Mouse (Mus musculus) stomach, postnatal 0 days (tissue): ENCODE measurements around the gene Sox30. TPM values are rescaled to one million over a fixed set of nuclear protein-coding genes. Genes with fewer than 3 reads are reported as not detected.
A peak's percentile ranks its signal among the peaks of the same experiment; 100 is the strongest.

Experiments used
- ATAC-seq: fragments of 200-750 bp; cut with Nextera tagmentation; 2 replicates; pipeline ENCODE4 v1.8.0; 2017; ENCODE audit not compliant: low FRiP score, low TSS enrichment
- DNase-seq: peaks from one replicate; pipeline ENCODE4 v3.0.0-alpha.2; 2016; ENCODE audit warnings: low spot score
- H3K27ac ChIP-seq: fragments of 300-500 bp; sonication (generic); replicated peaks from 2 replicates; pipeline ENCODE4 v1.5.1; 2014; ENCODE audit warnings: mild to moderate bottlenecking, control low read depth
- H3K27me3 ChIP-seq: fragments of 300-500 bp; sonication (generic); 2 replicates; pipeline ENCODE4 v1.6.1; 2014; ENCODE audit warnings: low read length; ENCODE audit not compliant: control insufficient read depth, insufficient read depth
- H3K36me3 ChIP-seq: fragments of 300-500 bp; sonication (generic); 2 replicates; pipeline ENCODE4 v1.6.1; 2014; ENCODE audit warnings: low read length, mixed read lengths; ENCODE audit not compliant: control insufficient read depth, insufficient read depth
- H3K4me1 ChIP-seq: fragments of 300-500 bp; sonication (generic); replicated peaks from 2 replicates; pipeline ENCODE4 v1.6.1; 2014; ENCODE audit warnings: antibody characterized with exemption; ENCODE audit not compliant: control insufficient read depth, insufficient read depth
- H3K4me2 ChIP-seq: fragments of 300-500 bp; sonication (generic); replicated peaks from 2 replicates; pipeline ENCODE4 v1.6.1; 2014; ENCODE audit warnings: low read depth, mild to moderate bottlenecking, control low read depth, moderate library complexity
- H3K4me3 ChIP-seq: fragments of 300-500 bp; sonication (generic); 2 replicates; pipeline ENCODE4 v1.5.1; 2014; ENCODE audit warnings: low read depth, low read length, control low read depth
- H3K9ac ChIP-seq: fragments of 300-500 bp; sonication (generic); 2 replicates; pipeline ENCODE4 v1.6.1; 2014; ENCODE audit warnings: mild to moderate bottlenecking, low read length, control low read depth, mixed read lengths
- H3K9me3 ChIP-seq: fragments of 300-500 bp; sonication (generic); 2 replicates; pipeline ENCODE4 v1.6.1; 2016; ENCODE audit warnings: low read length; ENCODE audit not compliant: control insufficient read depth
- CTCF ChIP-seq: IDR thresholded peaks from 2 replicates; pipeline ENCODE4 v1.5.1; 2016; ENCODE audit warnings: antibody characterized with exemption, low read depth, mild to moderate bottlenecking, moderate library complexity
- EP300 ChIP-seq: optimal IDR thresholded peaks from 2 replicates; pipeline ENCODE3; 2016; ENCODE audit warnings: antibody characterized with exemption
- WGBS: fragments of 180-500 bp; shearing (Covaris S2); extraction: QIAGEN DNeasy Blood & Tissue Kit; methylation state at CpG from one replicate; pipeline ENCODE4 v1.1.7; 2014; 5-methylcytosine and 5-hydroxymethylcytosine counted together
- polyA plus RNA-seq: library from polyadenylated mRNA; unstranded; fragments of >200 nt; fragmentation: Nextera tagmentation; extraction: Ambion mirVana; gene quantifications from 2 replicates; pipeline ENCODE4 v1.2.1, GENCODE M21; 2015

The Sox30 gene
- polyA plus RNA-seq, 1 experiment from 2014 or later, result 0.17 TPM

DNA sequence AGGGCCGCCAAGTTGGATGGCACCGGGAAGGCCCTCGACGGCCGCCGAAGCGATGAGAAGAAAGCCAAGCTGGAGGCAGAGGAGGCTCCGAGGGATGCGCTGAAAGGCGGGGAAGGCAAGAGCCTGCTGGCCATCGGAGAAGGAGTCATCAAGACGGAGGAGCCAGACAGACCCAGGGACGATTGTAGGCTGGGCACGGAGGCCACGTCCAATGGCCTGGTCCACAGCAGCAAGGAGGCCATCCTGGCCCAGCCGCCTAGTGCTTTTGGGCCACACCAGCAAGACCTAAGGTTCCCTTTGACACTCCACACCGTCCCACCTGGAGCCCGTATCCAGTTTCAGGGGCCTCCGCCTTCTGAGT is 763 bp downstream of the Sox30 start:
- peak overlapping the region; percentile 50 for H3K4me3 ChIP-seq
- DNase-seq (no peak), ATAC-seq (no peak; the same call in 1 of the 2 replicates)
- H3K36me3 ChIP-seq, result no peaks in the 10 kb centered on the region
- H3K27me3 ChIP-seq, result no peaks in the 10 kb centered on the region
- peak overlapping the region; percentile 76 for H3K4me2 ChIP-seq
- WGBS, result 40% methylated on average over 17 of the region's 19 CpGs
- TF ChIP-seq CTCF, result no peak
- no peak for TF ChIP-seq EP300
- H3K27ac ChIP-seq, result peak overlapping the region; percentile 56; the same call in 1 of the 2 replicates
- H3K9me3 ChIP-seq, result no peaks in the 10 kb centered on the region
- no peaks in the 10 kb centered on the region for H3K4me1 ChIP-seq
- peak overlapping the region; percentile 84 for H3K9ac ChIP-seq

DNA sequence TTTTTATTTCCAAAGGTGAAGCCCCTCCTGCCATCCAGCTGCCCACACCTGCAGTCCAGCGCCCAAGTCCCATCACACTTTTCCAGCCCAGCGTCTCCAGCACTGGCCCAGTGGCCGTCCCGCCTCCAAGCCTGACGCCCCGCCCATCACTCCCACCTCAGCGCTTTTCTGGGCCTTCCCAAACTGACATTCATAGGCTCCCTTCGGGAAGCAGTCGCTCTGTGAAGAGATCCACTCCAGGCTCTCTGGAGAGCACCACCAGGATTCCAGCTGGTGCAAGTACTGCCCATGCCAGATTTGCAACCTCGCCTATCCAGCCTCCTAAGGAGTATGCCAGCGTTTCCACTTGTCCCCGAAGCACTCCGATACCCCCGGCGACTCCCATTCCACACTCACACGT is 11.5 kb downstream of the Sox30 start:
- DNase-seq, result peak; percentile 44
- 10% methylated on average over 16 of the region's 16 CpGs for WGBS
- H3K4me3 ChIP-seq, result 0 out of 2 replicates have a peak overlapping the region, but pooled peaks have one; percentile 12

GRCm38 (mm10) chr11:45992087-45992486 is 12.0 kb downstream of the Sox30 start:
- Histone ChIP-seq H3K9ac (no peak overlapping the region), H3K27ac (no peak overlapping the region), H3K4me2 (peak overlapping the region; percentile 42), H3K27me3 (no peaks in the 10 kb centered on the region), H3K4me3 (no peak overlapping the region), H3K9me3 (no peaks in the 10 kb centered on the region), H3K36me3 (no peaks in the 10 kb centered on the region), H3K4me1 (0 out of 2 replicates have a peak, but pooled peaks cover 4% of the 10 kb centered on the region)
- DNase-seq (no peak), ATAC-seq (no peak)
- WGBS, result 51% methylated on average over 13 of the region's 13 CpGs
- no peak for TF ChIP-seq CTCF
- no peak for TF ChIP-seq EP300

More for the DNA sequence above, 11.5 kb downstream of the Sox30 start:
- no peaks in the 10 kb centered on the region for H3K9me3 ChIP-seq
- ATAC-seq, result 0 out of 2 replicates have a peak, but pooled peaks have one; percentile 26
- H3K9ac ChIP-seq, result 0 out of 2 replicates have a peak overlapping the region, but pooled peaks have one; percentile 23
- no peaks in the 10 kb centered on the region for H3K36me3 ChIP-seq
- 0 out of 2 replicates have a peak, but pooled peaks cover 4% of the 10 kb centered on the region for H3K4me1 ChIP-seq
- no peak overlapping the region for H3K27ac ChIP-seq
- no peak for TF ChIP-seq EP300
- no peak for TF ChIP-seq CTCF
- no peaks in the 10 kb centered on the region for H3K27me3 ChIP-seq
- H3K4me2 ChIP-seq, result peak overlapping the region; percentile 42

DNA sequence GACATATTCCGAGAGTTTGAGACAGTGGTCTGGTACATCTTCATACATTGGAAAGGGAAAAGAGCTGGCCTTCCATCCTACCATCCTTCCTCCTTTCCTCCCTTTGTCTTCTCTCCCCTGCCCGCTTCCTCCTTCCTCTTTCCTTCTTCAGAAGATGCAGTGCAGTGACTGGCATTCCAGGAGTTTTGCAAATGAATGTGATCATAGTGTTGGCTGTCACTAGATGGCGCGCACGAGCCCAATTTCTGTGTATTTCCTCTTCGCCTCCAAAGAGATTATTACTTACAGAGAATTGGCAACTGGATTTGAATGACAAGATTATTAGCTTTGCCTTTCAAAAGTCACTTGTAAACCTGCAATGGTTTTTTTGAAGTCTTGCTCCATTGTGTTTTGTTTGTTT is 36.0 kb downstream of the Sox30 start:
- no peak for ATAC-seq
- Histone ChIP-seq H3K4me1 (no peaks in the 10 kb centered on the region), H3K9ac (no peak overlapping the region), H3K27ac (no peak overlapping the region), H3K9me3 (no peaks in the 10 kb centered on the region), H3K4me3 (no peak overlapping the region), H3K27me3 (no peaks in the 10 kb centered on the region), H3K36me3 (no peaks in the 10 kb centered on the region), H3K4me2 (no peak overlapping the region)
- DNase-seq, result peak; percentile 80
- WGBS, result 20% methylated on average over 6 of the region's 6 CpGs
- TF ChIP-seq EP300 (no peak), CTCF (peak; percentile 87)

GRCm38 (mm10) chr11:46020246-46020645 is 40.1 kb downstream of the Sox30 start:
- no peak overlapping the region for H3K4me2 ChIP-seq
- H3K4me3 ChIP-seq, result no peak overlapping the region
- H3K4me1 ChIP-seq, result no peaks in the 10 kb centered on the region
- no peaks in the 10 kb centered on the region for H3K36me3 ChIP-seq
- H3K27me3 ChIP-seq, result no peaks in the 10 kb centered on the region
- H3K9me3 ChIP-seq, result no peaks in the 10 kb centered on the region
- ATAC-seq (no peak), DNase-seq (no peak)
- no peak overlapping the region for H3K27ac ChIP-seq
- TF ChIP-seq EP300 (no peak), CTCF (no peak)
- WGBS, result 65% methylated on average over 1 of the region's 1 CpGs
- H3K9ac ChIP-seq, result no peak overlapping the region

- no peaks in the 10 kb centered on the region for H3K9me3 ChIP-seq
- no peak for ATAC-seq
- H3K27ac ChIP-seq, result no peak overlapping the region
- no peak overlapping the region for H3K9ac ChIP-seq
- no peak overlapping the region for H3K4me2 ChIP-seq
- no peaks in the 10 kb centered on the region for H3K27me3 ChIP-seq
- TF ChIP-seq CTCF (no peak), EP300 (no peak)
- no peaks in the 10 kb centered on the region for H3K4me1 ChIP-seq
- H3K4me3 ChIP-seq, result no peak overlapping the region
- H3K36me3 ChIP-seq, result no peaks in the 10 kb centered on the region
- DNase-seq, result no peak
Measured at GRCm38 (mm10) chr11:46021850-46022249, 41.7 kb downstream of the Sox30 start.
